Mouse (Mus musculus) frontal cortex, postnatal 36 days (tissue): ENCODE results near the gene Efcab6.
"Not testable (repeated sequence)": the region's sequence is repeated elsewhere in the genome, so short reads cannot be mapped to it uniquely, and the experiment has no call there.

Experiments
- DNase-seq, 2 experiments: peaks; one replicate each; pipeline ENCODE4 v3.0.0; 2022; ENCODE audit warnings: low spot score in 2 of 2

The Efcab6 gene

DNA sequence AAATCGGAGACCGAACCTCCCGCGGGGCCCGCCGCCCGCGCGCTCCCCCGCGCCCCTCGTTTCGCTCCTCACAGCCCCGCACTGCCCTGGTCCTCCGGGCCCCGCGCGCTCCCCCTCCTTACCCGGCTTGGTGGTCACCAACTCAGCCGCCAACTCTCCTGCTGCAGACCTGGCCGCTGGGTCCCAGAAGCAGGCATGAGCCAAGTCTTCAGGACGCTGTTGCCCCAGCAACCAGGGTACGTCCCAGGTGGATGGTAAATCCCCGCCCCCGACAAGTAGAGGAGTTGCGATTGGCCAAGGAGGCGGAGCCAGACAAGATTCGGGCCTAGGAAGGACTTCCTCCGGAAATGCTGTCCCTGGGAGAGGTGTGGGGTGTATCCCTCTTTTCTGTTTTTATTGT lies at the start of gene Efcab6:
TSS of gene Efcab6 (minus strand) at position 240 of the 400 bp plus-strand sequence.
- peak; percentile 67 to 74 for DNase-seq

DNA sequence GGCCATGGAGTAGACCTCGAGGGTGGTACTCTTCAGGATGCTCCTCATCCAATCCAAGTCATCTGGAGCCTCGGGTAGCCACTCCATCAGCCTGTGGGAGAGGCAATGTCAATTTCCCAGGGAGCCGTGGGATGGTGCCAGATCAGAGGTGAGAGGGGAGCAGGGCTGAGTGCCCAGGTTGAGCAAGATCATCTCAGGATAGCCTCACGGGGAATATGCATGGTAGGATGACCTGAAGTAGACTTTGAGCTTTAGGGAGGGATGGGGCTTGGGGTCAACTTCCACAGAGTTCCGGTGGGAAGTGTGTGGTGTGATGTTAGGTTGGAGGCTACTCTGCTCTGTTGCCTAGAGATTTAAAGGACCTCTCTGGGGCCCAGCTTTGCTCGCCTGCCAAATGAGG lies 48.7 kb upstream of the Efcab6 start:
- DNase-seq = no peak

DNA sequence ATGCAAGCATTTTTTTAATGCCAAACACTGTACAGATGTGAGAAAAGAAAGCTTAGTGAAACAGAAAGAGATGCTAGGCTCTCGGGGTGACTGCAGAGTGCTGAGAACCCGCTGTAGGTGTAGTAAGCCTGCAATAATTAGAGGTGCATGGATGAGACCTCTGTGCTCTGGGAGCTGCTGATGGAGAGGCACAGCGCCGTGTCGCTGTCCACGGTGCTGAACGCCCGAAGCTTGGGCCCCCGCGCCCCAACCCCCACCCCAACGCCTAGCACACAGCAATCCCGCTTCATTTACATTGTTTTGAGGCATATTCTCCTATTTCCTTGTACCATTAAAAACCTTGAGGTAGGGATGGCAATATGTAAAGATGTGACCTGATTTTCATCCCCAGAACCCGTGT lies 43.7 kb upstream of the Efcab6 start:
- no peak for DNase-seq

DNA sequence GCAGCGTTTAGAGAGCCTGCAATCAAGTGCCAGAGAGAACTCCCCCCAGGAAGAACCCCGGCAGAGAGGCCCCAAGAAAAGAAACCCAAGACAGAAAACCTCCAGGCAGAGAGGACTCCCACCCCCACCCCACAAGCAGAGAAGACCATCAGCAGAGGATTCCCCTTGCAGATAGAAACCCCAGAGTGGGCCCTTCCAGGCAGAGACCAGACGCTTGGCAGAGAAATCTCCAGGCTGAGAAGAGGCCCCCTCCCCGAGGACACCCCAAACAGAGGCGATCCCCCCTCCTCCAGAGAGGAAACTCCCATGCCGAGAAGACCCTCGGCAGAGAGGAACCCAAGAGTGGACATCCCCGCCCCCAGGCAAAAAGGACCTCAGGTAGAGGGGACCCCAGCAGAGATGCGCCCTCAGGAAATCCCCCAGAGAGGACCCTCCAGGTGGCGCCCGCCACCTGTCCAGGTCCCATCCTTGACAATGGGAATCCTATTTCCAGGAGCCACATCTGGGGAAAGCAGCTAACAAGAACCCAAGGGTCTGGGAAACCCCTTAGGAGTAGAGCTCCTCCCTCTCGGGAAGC lies 40.8 kb upstream of the Efcab6 start:
- DNase-seq = no peak

DNA sequence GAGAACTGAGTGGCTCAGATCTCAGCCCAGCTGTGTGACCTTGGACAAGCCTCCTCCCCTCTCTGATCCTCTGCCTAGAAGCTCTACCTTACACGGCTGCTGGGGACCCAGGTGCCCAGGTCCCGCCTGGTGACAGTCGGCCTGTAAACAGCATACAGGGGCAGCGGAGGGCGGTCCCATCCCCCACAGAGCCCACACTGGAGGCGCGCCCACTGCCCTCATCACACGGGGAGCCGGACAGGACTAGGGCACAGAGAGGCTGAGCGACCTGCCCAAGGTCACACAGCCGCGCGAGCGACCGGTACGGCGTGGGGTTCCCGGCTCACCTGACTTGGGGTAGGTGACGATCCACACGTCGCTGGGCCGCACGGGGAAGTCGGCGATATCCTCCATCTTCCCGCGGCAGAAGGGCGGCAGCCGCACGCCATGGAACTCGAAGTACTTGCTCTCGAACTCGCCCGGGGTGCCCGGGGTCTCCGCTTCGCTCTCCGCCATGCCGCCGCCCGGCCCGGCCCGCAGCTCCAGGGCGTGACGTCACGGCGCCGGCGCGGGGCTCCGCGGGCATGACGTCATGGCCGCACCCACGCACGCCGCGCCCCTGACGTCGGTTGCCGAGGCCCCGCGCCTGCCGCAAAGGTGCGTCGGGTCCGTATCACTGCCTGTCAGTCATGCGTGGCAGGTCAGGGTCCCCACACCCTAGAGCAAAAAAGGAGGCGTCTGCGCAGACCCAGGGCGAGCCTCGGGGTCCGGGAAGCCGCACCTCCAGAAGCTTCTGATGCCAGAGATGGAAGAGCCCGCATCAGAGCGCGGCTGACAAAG lies 40.1 kb upstream of the Efcab6 start, which contains the start of gene Sult4a1:
TSS of gene Sult4a1 (minus strand) at position 650 of the 819 bp plus-strand sequence.
- peak; percentile 67 to 68 for DNase-seq

GRCm38 (mm10) chr15:84104626-84105025 lies 39.4 kb upstream of the Efcab6 start:
- no peak for DNase-seq

DNA sequence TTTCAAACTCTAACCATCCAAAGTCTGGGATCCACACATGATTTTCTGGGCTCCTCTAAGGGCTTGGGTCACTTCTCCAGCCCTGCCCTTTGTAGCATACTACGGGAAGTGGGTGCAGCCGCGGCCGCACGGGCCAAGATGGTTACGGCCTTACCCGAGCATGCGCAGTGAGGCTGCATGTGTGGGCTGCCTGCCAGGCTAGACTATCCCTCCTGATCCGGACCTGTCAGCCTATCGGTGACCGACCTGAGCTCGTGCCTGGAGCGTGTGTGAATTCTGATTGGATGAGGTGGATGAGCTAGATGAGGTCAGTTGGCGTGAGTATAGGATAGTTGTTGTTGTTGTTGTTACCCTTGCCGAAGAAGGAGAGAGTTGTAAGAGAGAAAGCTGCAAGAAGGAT lies 32.4 kb upstream of the Efcab6 start:
- DNase-seq = not testable (repeated sequence)

- DNase-seq = no peak
Measured at GRCm38 (mm10) chr15:84096051-84096450, 30.9 kb upstream of the Efcab6 start.

DNA sequence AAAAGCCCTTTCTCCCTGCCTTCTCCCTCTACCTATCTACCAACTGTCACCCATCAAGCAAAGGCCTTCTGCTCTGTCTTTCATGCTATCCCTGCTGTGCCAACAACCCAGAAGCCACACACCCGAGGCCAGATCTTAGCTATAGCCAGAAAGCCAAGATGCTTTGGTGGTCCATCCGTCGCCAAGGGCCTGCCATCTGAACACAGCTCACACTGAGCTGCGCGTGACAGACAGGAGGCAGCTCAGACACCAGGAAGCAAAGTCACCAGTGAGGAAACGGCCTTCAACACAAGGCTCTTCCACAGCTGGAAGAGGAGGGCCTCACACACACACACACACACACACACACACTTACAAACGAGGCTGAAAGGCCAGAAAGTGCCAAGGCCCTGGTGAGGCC lies 29.7 kb upstream of the Efcab6 start:
- no peak for DNase-seq

DNA sequence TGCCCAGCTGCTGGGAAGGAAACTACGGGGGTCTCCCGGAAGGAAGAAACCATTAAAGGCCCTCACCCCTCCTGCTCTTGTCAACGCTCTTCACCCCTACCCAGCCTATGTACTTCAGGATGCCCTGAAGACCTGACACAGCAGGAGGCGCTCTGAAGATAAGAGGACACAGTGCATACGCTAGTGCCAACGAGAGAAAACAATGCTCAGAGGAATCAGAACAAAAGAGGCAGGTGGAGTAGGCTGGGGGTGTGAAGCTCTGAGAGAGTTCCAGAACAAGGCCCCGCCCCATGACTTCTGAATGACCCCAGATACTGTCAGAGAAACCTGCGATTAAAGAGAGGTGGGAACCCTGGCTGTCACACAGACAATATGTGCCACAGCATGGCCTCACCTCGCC lies 21.6 kb upstream of the Efcab6 start:
- no peak for DNase-seq

DNA sequence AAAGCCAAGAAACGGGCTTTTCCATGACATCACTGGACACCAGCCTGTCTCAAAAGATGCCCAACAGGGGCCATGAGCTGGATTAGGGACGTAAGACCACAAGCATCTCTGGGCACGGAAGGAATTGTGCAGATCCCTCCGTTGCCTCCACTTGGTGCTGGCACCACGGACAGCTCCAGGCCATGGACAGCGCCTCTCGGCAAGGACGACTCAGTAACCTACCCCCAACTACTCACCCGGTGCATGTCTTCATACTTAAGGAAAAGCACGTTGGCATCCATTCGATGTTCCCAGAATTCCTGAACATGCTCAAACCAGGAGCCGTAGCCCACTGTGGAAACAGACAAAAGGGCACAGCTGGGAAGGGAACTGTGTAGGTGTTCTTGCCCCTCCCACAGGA lies 21.2 kb upstream of the Efcab6 start:
- DNase-seq = no peak

DNA sequence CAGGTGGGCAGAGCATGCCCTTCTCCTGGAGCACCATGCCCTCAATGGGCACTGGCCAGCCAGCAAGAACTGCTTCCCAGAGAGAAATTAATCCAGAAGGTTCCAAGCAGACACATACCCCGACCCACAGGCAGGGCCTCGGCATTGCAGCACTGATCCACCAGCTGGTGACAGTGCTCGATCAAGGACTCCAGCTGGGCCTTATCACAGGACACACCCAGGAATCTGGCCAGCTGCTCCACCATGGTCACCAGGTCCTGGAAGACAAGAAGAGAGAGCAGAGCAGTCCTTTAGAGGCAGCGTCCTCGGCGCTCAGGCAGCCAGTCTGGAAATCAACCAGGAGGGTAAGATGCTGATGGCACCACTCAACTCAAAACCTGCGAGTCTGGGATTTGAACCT lies 14.9 kb upstream of the Efcab6 start:
- no peak for DNase-seq

- peak; percentile 66 to 73 for DNase-seq
Measured at GRCm38 (mm10) chr15:84079519-84079918, 14.3 kb upstream of the Efcab6 start.

DNA sequence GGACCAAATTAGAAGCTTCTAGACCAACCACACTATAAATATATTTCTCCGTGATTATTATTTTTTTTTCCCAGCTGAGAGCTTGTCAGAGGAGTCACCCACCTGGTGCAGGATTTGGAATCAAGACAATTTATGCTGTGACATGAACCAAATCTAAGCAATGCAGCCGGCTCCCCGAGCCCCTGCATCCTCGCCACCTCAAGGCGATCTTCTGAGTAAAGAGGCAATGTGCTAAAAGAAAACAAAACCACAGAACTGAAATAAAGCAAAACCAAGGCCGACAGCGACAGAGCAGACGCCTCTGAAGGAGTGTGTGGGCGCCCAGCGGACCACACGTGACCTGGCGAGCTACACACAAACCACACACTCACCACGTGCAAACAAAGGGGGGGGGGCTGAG lies 13.5 kb upstream of the Efcab6 start:
- DNase-seq = peak in 1 of 2 experiments; percentile 70

DNA sequence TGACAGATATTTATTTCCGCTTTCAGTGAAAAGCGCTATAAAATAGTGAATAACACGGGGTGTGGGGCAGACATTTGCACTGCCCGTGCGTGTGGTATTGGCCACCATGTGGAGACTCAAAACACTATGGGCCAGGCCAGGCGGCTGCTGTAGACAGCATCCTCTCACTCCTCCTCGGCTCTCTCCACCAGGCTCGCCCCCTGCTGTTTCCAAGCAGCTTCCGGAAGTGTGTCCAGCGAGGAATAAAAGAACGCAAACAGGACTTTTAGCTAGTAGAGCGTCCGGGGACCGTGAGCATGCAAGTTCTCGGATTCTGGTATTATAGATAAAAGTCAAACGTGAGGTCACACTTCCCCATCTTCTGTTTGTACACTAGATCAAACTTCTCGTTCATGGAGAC lies 12.0 kb upstream of the Efcab6 start:
- DNase-seq = no peak

DNA sequence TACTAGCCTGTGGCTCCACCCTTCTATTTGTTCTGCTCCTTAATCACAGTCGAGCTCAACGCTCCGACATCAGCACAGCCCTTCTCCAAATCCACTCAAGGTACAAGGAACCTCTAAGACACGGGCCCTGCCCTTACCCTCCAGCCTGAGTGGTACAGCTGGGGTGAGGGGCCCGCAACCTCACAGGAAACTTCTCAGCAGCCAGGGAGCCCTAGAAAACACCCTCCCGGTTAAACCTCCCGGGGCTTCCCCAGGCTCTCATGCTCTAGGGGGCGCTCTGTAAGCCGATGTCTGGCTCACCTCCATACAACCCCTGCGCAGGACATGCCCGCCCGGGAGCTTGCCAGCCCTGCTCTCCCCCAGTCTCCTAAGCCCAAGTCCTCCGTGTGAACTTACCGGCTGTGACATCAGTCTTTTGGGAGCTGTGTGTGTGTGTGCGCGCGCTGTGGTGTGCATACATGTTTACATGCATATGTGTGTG lies 9.6 kb upstream of the Efcab6 start:
- DNase-seq = no peak

DNA sequence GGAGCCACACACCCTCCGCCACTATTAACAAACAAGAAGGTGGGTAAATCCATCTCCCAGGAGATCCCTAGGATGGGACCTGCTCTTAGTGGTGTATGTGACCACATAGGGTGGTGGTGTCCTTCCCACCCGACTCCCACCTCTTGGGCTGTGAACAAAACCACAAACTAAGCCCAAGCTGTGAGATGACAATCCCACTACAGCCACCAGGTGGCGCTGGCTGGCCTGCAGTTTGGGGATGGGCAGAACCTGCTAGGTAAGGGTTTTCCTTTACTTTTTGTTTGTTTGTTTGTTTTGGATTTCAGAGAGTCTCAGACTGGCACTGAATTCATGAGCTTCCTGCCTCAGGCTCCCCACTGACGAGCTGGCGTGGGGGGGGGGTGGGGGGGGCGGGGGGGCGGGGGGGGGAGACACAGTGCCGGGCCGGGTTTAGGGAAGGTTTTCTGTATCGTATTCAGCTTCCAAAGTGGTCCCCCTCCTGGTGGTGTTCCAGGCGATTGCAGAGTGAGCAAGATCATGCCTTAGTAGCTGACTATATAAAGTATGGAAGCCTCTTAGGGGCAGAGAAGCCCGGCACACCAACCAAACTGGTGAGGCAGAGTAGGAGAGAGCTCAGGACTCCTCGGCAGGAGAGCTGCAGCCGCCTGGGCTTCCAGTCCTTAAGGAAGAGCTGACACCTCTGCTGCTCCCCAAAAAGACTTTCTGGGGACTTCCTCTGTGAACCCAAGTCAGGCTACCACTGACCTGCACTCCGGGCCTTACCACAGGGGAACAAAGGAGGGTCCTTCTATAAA lies 8.9 kb upstream of the Efcab6 start:
- peak; percentile 76 for DNase-seq

DNA sequence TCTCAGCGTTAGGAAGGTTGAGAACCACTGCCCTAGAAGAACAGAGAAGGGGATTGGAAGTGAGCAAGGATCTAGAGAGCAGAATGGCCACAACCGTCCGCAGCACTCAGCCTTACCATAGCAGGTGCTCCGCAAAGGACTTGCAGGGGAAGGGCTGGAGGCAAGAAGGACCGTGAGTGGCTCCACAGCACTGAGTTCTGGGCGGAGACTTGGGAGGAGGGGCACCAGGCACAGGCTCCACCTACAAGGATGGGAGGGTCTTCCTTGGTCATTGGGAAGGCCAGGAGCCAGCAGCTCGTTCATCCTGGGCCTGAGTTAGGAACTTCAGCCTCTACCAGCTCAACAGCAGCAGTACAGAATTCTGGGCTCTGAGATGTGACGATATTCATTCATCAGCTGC lies 7.9 kb upstream of the Efcab6 start:
- no peak for DNase-seq

DNA sequence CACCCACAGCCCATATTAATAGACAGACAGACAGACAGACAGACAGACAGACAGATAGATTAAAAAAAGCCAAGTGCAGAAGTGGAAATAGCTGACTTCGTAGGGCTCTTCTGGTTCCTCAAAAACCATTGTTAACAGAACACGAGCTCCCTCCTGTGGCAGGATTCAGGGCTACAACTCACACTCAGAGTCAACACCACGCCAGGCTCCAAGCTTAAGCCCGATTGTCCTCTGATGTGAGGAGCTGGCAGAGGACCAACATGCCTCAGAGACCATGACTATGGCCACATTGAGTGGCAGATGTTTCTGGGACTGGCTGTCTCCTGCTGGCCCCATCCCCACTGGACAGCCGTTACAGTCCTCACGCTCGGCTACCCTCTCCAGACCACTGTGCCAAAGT lies 7.0 kb upstream of the Efcab6 start:
- DNase-seq = peak; percentile 90 to 95

DNA sequence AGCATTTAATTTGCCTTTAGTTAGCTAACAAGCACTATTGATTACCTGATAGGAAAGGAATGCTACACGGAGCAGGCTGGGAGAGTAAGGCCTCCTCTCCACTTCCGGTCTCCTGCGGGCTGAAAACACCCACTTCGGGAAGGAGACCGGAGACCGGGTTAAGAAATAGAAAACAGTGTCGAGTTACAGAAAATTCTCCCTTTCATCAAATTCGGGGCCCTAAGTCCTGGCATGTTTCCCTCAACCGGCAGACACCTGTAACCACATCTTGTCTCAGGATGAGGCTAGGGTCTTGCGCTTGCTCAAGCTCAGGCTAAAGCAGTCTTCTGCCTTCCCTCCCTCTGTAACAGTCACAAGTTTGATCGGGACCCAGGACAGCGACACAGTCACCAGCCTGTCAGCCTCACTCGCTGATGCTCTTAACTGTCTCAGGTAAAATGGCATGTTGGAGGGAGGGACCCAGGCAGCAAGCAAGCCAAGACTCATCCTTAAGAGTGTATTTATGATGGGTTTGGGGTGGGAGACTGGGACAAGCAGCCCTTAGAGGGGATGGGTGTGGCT lies 5.0 kb upstream of the Efcab6 start:
- no peak for DNase-seq

DNA sequence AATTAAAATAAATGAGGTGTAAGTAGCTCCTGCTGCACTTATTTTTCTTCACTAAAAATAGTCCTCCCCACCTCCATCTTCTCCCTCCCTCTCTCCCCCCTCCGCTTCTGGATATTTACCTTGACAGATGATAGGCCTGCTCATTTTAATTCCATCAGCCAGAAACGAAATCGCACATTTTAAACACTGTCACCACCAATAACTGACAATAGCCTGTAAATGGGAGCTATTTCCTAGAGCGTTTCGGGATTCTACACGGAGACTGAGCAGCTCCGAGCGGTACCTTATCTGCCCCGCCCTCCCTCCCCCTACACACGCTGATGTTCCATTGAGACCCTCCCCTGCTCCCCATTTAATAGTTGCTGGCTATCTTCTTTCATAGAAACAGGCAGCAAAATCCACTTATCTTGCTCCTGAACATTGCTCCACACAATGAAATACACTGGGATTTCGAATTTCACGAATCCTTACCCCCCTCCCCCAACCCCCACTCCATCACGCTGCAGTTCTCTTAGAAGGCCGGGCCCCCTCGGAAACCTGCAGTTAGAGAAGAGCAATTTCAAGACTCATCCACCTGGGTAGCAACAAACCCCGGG lies 4.4 kb upstream of the Efcab6 start:
- no peak for DNase-seq

DNA sequence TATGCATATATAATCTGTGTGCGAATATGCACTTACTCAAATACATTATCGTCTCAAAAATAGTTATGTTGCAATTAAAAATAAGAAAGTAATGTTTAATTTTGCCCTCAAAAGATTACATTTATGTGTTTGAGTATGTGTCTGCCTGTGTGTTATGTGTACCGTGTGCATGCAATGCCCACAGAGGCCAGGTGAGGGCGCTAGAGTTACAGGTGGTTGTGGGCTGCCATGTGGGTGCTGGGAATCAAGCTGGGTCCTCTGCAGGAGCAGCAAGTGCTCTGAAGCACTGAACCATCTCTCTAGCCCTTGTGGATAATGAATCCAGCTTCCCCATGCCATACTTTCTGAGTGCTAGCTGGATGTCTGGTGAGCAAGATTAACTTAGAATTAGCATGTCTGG lies 522 bp upstream of the Efcab6 start:
- DNase-seq = no peak
